Mouse (Mus musculus) T-helper 2 cell (primary cell): ENCODE results near the gene Clip2.
"Not testable (repeated sequence)": the region's sequence is repeated elsewhere in the genome, so short reads cannot be mapped to it uniquely, and the experiment has no call there.

Source experiments
- in situ Hi-C: fragments of 300-600 bp; cut with MboI, MseI; formaldehyde crosslinking; loops from one replicate; pipeline ENCODE4 v1.15.1; 2025; ENCODE audit warnings: high pct_unique_total_duplicates

Clip2 gene

GRCm38 (mm10) chr5:134491206-134491605 lies 61.0 kb downstream of the Clip2 start:
- in situ Hi-C loops: no loop called here

- in situ Hi-C loops: no loop called here
Measured at GRCm38 (mm10) chr5:134490465-134490864, 61.8 kb downstream of the Clip2 start.

GRCm38 (mm10) chr5:134489583-134489982 lies 62.7 kb downstream of the Clip2 start:
- in situ Hi-C loops: loop anchor here (10.0 kb wide), 1 partner anchor 305 kb away; the partner anchor contains the start of gene Gtf2ird2

GRCm38 (mm10) chr5:134488596-134488995 lies 63.6 kb downstream of the Clip2 start:
- in situ Hi-C loops: loop anchor here (10.0 kb wide), 1 partner anchor 304 kb away; the partner anchor contains the start of gene Gtf2ird2

- in situ Hi-C loops: loop anchor here (10.0 kb wide), 1 partner anchor 303 kb away; the partner anchor contains the start of gene Gtf2ird2
Measured at GRCm38 (mm10) chr5:134488042-134488441, 64.2 kb downstream of the Clip2 start.

GRCm38 (mm10) chr5:134485900-134486665 lies 66.2 kb downstream of the Clip2 start:
- in situ Hi-C loops: loop anchor here (10.0 kb wide), 1 partner anchor 301 kb away; the partner anchor contains the start of gene Gtf2ird2

GRCm38 (mm10) chr5:134485183-134485730 lies 67.0 kb downstream of the Clip2 start:
- in situ Hi-C loops: loop anchor here (10.0 kb wide), 1 partner anchor 300 kb away; the partner anchor contains the start of gene Gtf2ird2

GRCm38 (mm10) chr5:134483291-134483690 lies 68.9 kb downstream of the Clip2 start:
- in situ Hi-C loops: loop anchor here (5.0 to 10.0 kb wide), 2 partner anchors 101 to 298 kb away; partner anchors contain the start of gene Gtf2ird2

GRCm38 (mm10) chr5:134482331-134482730 lies 69.9 kb downstream of the Clip2 start:
- in situ Hi-C loops: loop anchor here (5.0 to 10.0 kb wide), 2 partner anchors 100 to 298 kb away; partner anchors contain the start of gene Gtf2ird2

- in situ Hi-C loops: not testable (repeated sequence)
Measured at GRCm38 (mm10) chr5:134478886-134479285, 73.3 kb downstream of the Clip2 start.

GRCm38 (mm10) chr5:134475686-134476085 lies 76.5 kb downstream of the Clip2 start:
- in situ Hi-C loops: not testable (repeated sequence)

- in situ Hi-C loops: no loop called here
Measured at GRCm38 (mm10) chr5:134475006-134475605, 77.1 kb downstream of the Clip2 start.

GRCm38 (mm10) chr5:134473902-134474301 lies 78.3 kb downstream of the Clip2 start:
- in situ Hi-C loops: no loop called here

GRCm38 (mm10) chr5:134470538-134471169 lies 81.6 kb downstream of the Clip2 start:
- in situ Hi-C loops: no loop called here

- in situ Hi-C loops: loop anchor here (5.0 kb wide), 1 partner anchor 47 kb away; no protein-coding TSS in a partner anchor
Measured at GRCm38 (mm10) chr5:134469559-134470150, 82.6 kb downstream of the Clip2 start.

- in situ Hi-C loops: loop anchor here (5.0 kb wide), 1 partner anchor 46 kb away; no protein-coding TSS in a partner anchor
Measured at GRCm38 (mm10) chr5:134468158-134468765, 84.0 kb downstream of the Clip2 start.

- in situ Hi-C loops: loop anchor here (5.0 kb wide), 1 partner anchor 45 kb away; no protein-coding TSS in a partner anchor
Measured at GRCm38 (mm10) chr5:134467030-134467549, 85.1 kb downstream of the Clip2 start.

GRCm38 (mm10) chr5:134466296-134467029 lies 85.8 kb downstream of the Clip2 start:
- in situ Hi-C loops: loop anchor here (5.0 kb wide), 1 partner anchor 44 kb away; no protein-coding TSS in a partner anchor

- in situ Hi-C loops: loop anchor here (5.0 kb wide), 1 partner anchor 43 kb away; no protein-coding TSS in a partner anchor
Measured at GRCm38 (mm10) chr5:134465197-134465596, 87.0 kb downstream of the Clip2 start.
